Mouse (Mus musculus) adipocyte (in vitro differentiated cells): ENCODE results near the gene Rho.

Experiments used
- DNase-seq: peaks from one replicate; pipeline ENCODE4 v3.0.0-alpha.2; 2016; ENCODE audit warnings: low spot score

Rho gene

DNA sequence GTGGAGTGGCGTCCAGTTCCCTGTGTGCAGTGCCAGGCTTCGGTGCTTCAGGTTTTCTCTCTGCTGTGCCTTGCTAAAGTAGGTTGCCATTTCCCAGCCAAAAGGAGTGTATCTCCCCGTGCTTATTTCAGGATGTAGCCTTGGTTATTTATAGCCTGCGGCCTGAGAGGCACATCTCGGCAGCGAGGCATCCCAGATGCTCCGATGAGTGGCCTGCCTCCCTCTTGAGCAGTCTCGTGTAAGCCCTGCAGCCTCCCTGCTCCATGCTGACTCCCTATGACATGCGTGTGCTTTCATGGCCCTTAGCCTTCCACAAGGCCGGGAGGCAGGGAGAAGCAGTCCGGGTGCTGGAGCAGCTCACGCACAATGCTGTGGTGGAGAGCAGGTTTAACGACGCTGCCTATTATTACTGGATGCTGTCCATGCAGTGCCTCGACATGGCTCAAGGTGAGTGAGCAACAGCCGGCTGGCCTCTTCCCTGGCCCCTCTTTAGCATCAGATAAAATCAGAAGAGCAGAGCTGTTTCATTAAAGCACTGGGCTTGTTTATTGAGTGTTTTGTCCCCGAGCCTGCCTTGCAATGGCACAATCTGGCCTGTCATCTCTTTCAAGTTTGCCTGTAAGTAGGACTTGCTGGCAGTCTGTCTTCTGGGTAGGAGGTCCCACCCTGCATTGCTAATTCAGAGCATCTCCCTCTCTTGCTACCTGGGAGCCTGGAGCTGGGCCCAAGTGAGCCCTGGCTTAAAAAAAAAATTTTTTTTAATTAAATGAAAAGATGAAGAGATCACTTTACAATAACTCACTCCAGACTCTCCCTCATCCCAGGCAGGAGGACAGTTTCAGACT, 15.7 kb upstream of the Rho start:
- DNase-seq, result no peak

GRCm38 (mm10) chr6:115916611-115917010, 14.9 kb upstream of the Rho start:
- DNase-seq, result no peak

GRCm38 (mm10) chr6:115918615-115919014, 12.9 kb upstream of the Rho start:
- DNase-seq, result no peak

GRCm38 (mm10) chr6:115919876-115920275, 11.7 kb upstream of the Rho start:
- peak; percentile 61 for DNase-seq

GRCm38 (mm10) chr6:115924829-115925228, 6.7 kb upstream of the Rho start:
- no peak for DNase-seq

DNA sequence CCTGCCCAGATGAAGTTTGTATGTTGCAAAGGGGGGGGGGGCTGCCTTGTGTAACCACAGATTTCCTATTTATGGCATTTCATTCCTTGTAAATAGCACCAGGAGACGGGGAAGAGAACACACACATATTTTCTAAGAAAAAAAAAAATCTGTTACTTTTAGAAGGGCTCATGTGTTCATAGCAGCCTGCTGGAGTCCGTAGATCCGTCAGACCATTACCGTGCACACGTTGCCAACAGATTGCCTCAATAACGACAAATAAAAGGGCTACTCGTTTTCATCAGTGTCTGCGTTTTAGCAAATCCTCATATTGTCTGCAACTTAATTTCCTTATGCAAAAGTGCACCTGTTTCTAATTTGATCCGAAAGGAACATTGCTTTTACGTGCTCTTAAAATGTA, 5.1 kb upstream of the Rho start:
- no peak for DNase-seq

GRCm38 (mm10) chr6:115927292-115928242, 4.0 kb upstream of the Rho start:
- DNase-seq, result peak; percentile 24

DNA sequence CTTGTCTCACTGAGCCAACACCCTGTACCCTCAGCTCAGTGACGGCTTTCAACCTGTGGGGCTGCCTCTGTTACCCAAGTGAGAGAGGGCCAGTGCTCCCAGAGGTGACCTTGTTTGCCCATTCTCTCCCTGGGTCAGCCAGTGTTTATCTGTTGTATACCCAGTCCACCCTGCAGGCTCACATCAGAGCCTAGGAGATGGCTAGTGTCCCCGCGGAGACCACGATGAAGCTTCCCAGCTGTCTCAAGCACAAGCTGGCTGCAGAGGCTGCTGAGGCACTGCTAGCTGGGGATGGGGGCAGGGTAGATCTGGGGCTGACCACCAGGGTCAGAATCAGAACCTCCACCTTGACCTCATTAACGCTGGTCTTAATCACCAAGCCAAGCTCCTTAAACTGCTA, 1.5 kb upstream of the Rho start:
- no peak for DNase-seq

DNA sequence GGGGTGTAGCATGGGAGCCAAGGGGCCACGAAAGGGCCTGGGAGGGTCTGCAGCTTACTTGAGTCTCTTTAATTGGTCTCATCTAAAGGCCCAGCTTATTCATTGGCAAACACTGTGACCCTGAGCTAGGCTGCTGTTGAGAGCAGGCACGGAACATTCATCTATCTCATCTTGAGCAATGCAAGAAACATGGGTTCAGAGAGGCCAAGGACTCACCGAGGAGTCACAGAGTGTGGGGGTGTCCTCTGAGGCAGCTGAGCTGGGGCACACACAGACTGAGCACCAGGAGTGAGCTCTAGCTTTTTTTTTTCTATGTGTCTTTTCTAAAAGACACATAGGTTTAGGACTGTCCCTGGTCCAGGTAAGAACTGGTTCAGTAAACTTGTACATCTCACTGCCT, 843 bp downstream of the Rho start:
- no peak for DNase-seq

- DNase-seq, result no peak
These were observed 4.0 kb downstream of the Rho start for GRCm38 (mm10) chr6:115935544-115935943.

DNA sequence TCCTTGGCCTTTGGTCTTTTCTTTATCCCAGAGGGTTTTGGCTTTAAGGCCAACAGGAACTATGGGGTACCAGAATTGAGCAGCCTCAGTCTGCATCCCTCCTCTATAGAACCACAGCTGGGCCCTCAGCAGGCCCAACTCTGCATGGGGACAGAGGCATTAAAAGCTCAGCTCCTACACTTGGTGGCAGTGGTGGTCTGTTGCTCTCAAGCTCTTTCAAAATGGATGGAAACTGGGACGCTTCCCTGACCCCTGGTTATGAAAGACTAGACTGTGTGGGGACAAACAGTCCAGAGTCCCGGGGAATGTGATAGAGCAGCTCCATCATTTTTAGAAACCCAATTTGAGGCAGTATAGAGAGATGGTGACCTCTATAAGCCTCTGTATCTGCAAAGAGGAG, 6.5 kb downstream of the Rho start:
- DNase-seq, result no peak

DNA sequence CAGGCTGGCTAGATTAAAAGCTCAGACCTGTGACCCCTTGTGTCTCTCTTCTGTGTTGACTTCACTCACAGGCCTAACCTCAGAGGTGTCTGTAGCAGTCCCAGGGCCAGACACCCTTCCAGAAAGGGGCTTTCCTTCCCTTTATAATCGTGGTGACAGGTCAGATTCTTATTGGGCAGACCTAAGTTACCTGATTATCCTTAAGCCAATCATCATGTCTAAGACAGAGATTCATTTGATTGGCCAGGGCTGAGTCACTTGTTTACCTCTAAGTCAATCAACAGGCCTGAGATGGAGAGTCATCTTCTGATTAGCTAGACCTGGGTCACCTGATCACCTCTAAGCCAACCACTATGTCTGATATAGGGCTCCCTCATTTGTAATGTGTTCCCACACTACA, 7.2 kb downstream of the Rho start:
- DNase-seq, result no peak

DNA sequence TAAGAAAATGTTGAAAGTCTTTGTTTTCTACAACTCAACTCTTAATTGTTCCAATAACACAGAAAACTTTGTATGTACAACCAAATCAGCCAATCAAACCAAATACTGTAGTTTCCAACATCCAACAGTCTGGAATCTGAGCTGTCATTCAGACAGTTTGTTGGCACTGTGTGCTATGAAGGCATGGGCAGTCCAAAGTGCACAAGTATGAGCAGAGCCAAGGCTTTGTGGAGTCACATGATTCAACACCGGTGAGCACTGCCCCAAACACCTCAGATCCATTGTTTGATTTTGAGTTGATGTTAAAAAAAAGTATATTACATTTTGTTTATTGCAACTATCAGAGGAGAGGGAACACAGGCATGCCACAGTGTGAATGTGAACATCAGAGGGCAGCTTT, 9.1 kb downstream of the Rho start:
- DNase-seq, result peak; percentile 78

GRCm38 (mm10) chr6:115941128-115941527, 9.6 kb downstream of the Rho start:
- no peak for DNase-seq

- DNase-seq, result peak; percentile 96
These were observed 12.2 kb downstream of the Rho start for GRCm38 (mm10) chr6:115943498-115944427.

GRCm38 (mm10) chr6:115944638-115945037, 13.1 kb downstream of the Rho start, which contains the start of gene H1foo:
TSS of gene H1foo (plus strand) at chr6:115944938.
- DNase-seq, result no peak

DNA sequence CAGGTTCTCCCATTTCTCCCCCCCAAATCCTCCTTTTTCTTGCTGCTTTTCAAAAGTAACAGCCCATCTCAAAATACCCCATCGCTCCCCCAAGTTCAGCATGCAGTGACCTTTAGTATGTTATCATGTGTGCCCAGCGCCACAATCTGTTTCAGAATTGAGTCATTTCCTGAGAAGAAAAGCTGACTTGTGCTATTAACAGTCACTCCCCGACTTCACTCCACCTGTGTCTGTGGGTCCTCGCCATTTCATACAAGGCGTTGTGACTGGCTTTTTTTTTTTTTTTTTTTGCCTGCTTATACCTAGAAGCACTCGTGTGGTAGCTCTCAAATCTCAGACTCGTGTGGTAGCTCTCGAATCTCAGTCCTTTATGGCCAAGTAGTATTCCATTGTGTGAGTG, 14.1 kb downstream of the Rho start:
- DNase-seq, result no peak

GRCm38 (mm10) chr6:115946389-115946788, 14.8 kb downstream of the Rho start:
- DNase-seq, result peak; percentile 82

GRCm38 (mm10) chr6:115954506-115955074, 23.0 kb downstream of the Rho start:
- DNase-seq, result no peak

GRCm38 (mm10) chr6:115955169-115955568, 23.6 kb downstream of the Rho start:
- no peak for DNase-seq

DNA sequence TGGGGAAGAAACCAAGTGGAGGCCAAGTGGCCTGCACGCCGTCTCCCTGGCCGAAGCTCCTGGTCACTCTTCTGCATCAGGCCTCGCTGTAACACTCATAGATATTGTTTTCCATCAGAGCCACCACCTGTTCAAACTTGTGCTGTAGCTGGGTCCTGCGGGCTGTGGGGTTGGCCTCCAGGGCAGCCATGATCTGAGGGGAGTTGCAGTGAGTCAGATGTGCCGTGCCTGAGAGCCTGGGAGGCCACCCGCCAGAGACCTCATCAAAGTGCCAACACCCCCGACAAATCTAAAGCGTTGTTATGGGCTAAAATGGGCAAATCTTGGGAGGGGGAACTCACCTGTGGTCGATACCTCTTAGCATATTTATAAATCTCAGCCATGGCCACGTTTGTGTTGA, 24.1 kb downstream of the Rho start:
- no peak for DNase-seq
